Mouse (Mus musculus) right cerebral cortex, postnatal 4 days (tissue): Measurements from ENCODE around the gene Diaph3.
"Not testable (repeated sequence)": the region's sequence is repeated elsewhere in the genome, so short reads cannot be mapped to it uniquely, and the experiment has no call there.

Experiments used
- DNase-seq: peaks from one replicate; pipeline ENCODE4 v3.0.0-alpha.2; 2022

Gene Diaph3

DNA sequence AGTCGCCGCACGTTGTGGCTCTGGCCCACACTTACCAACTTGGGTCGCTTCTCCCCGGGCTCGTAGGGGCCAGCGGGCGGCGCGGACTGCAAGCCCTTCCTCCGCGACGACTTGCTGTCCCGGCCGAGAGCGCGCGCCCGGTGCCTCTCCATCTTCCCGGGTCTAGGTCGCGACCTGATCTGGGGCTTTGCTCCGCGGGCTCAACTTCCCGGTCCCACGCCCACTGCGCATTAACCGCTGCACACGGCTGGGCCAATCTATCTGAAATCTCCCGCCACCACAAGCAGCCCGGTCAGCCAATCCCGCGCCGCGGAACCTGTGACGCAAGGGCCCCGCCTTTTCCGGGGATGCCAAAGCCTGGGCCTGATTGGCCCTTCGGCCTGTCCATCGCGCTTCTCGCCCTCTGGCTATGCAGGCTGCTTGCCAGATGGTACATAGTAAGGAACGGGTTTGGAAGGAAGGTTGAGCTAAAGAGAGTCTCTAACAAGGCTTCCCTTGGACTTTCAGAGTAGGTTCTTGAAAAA, at the start of gene Diaph3:
Diaph3 (minus strand) TSS at position 273 of the 524 bp plus-strand sequence.
- DNase-seq, result peak; percentile 99

DNA sequence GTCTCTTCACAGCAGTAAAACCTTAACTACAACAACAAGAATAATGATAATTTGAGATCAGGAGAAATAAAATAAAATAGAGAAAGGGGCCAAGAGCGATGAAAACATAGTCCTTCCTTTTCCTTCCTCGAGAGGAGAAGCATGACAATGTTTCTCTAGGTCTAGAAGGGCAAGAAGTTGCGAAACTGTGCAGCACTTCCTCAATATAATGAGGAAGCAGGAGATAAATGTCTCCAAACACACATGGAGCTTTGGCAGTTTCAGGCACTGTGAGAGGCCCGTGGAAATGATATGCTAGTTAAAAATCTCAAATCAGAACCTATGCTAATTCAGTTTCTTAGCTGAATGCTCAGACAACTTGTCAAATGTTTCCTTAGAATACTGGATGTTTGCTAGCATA, 49.6 kb upstream of the Diaph3 start:
- no peak for DNase-seq

DNA sequence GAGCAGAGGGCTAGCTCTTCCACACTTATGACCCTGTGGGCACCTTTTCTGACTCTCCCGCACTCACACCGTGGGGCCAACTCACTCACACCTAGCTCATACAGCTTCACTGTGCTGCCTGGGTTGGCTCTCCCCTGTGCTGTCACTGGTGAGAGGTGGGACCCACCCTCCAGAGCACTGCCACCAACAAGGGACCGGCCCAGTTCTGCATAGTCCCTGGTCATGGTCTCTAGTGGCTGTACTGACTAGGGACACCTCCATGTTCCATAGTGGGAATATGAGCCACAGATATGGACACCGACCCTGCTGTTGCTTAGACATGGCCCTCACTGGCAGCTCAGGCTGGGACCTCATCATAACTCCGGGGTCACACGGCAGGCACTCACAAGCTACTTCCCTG, 30.5 kb upstream of the Diaph3 start:
- no peak for DNase-seq

DNA sequence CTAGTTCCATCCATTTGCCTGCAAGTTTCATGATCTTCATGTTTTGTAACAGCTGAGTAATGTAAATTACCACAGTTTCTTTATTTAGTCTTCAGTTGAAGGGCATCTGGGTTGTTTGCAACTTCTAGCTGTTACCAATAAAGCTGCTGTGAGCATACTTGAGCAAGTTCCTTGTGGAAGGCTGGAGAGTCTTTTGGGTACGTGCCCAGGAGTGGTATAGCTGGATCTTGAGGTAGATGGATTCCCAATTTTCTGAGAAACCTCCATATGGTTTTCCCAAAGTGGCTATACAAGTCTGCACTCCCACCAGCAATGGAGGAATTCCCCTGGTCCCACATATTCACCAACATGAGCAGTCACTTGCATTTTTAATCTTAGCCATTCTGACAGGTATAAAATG, 28.1 kb upstream of the Diaph3 start:
- no peak for DNase-seq

DNA sequence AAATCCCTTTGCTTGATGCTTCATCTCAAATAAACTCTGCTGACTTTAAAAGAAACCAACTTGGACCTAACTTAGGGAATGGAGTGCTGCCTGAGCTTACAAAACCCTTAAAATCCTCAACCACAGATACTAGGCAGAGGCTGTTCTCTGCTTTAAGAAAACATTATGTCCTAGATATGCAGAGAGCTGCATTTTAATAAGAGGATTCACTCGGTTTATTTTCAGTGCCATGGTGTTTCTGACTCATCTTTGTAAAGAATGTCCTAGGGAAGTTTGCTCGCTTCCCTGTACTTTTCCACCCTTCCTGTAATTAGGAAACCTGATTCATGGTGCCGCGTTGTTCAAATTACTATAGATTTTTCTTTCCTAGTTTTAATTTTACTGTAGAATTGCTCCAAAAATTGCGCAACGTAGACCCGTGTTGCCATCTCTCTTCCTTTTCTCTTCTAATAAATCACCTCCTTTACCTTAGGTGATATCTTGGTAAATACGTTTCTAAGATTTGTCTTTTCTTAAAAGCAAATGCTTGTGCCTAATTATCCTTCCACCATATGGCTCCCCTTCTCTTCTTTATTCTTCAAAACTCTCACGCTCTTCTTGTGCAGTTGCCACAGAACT, 14.7 kb upstream of the Diaph3 start:
- no peak for DNase-seq

DNA sequence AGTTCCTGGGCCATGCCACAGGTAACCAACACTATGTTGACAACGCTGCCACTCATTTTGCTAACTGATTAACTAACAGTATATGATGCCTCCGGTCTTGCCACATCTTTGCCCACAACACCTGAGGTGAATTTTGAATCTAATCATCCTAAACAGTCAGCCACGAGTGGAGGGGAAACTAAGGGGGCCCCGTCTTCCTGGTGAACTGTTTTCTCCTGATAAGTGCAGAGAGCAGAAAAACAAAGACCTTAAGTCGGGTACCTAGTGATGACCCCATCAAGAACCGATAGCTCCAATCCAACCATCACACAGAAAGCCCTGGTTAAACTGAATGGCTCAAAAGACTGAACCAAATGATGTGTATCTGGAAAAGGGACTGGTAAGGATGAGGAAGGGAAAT, 8.6 kb upstream of the Diaph3 start:
- DNase-seq, result no peak

DNA sequence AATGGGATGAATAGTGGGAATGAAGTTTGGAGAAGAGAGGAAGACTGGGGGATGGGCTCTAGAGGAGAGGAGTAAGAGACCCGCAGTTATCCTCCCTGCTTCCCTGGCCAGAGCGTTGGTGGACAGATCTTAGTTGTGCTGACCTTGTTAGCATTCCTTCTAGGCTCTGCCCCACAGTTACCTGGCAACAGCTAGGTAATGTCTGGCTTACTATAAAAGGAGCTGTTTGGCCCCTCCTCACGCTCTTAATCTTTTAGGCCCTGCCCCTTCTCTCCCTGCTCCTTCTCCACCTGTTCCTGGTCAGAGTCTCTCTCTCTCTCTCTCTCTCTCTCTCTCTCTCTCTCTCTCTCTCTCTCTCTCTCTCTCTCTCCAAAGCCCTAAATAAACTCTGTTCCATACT, 5.7 kb upstream of the Diaph3 start:
- DNase-seq, result no peak

DNA sequence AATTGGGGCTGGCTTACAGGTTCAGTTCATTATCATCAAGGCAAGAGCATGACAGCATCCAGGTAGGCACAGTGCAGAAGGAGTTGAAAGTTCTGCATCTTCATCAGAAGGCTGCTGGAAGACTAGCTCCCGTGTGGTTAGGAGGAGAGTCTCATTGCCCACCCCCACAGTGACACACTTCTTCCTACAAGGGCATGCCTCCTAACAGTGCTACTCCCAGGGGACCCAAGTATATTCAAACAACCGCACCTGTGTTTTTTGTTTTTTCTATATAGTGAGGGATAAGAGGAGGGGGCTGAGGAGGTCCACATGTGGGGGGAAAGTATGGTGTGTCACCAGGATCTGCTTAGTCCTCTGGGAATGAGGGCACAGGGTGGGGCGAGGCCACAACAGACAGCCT, 4.3 kb upstream of the Diaph3 start:
- DNase-seq, result no peak

DNA sequence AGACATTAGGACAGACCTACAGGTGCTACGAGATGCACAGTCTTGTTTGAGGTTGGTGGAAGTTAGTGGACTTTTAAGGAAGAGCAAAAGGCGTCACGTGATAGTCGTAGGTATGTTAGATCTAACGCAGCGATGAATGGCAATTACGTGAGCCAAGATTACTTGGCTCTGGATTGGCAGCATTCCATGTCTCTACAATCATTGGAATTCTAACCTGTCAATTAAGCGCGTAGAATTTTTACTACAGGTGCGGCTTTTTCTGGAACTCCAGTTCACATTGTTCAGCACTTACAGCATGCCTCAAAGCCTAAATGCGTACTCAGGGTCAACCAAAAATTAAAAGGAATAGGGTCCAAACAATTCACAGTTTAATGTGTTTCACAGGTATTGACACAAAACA, 742 bp upstream of the Diaph3 start:
- DNase-seq, result no peak

DNA sequence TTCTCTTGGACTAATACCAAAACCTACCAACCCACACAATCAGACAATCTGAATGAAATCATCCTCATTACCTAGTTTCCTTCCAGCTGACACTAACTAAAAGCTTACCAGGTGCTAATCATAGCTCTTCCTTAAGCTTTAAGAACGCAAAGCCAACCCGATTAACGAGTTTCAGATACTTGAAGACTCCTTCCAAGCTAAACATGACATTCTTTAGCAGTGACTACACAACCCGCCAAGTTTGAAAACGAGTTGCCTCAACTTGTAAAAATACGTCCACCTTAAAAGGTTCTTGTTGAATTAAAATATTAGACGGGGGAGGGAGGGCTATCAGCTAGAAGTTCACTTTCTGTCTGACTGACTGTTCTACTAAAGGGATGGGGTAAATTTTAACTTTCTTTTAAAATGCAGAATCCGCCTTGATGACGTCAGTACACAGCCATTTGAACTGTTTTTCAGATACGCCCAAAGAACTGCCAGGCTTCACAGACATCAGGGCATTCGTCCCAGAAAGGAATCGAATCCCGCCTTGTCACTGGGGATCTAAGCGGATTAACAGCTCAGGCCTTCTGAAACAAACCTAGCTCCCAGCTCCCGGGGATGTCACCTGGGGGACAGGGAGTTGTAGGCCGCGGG, 590 bp downstream of the Diaph3 start:
- DNase-seq, result no peak

DNA sequence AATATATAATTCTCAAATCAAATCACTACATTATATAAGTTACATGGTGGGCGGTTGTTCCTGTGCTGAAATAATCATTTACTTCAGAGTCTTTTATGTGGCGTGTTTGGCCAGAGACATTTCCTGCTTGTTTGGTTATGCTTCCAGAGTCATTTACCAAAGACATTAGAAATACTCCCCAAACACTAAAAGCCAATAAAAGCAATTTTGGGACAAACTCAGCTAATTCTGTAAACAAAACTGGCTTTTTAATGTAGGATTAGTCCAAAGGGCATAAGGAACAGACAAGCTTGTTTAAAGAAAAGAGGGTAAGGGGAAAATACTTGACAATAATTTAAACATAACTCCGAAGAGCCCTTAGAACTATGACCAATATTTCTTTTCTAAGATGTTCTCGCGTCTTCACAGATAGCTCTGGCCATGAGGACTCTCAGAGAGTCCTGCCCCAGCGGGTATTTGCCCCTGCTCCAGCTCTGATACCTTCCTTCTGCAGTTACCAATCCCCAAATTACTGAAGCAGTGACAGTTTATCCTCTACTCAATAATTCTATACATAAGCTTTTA, 14.9 kb downstream of the Diaph3 start:
- DNase-seq, result no peak

DNA sequence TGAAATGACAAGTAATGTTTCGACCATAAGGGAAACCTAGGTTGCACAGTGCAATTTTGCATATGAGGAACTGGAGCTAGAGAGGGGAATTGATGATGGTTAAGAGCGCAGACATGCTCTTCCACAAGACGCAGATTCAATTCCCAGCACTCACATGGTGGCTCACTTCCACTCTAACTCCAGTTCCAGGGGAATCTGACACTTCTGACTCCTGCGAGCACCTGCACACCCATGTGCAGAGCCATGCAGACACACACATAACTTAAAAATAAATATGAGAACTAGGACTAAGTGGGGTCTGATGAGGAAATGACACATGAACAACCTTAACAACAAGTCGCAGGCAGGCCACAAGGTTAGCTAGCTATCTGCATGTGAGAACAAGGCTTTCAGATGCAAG, 15.5 kb downstream of the Diaph3 start:
- DNase-seq, result no peak

DNA sequence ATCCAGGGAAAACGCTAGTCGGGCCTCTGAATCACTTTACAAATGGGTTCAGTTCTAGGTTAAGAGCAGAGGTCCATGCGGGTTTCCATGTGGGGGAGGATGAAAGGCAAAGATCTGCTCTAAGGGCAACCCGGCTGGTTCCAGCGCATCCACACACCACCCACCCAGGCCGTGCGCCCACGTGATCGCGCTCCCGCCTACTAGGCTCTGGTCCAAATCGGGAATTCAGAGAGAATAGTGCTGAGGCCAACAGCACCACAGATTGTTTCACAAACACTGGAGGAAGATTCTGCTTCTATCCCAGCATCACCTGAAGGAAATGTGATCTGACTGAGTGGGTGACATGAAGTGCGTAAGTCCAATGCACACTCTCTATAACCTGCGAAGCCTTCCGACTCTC, 17.9 kb downstream of the Diaph3 start:
- peak; percentile 8 for DNase-seq

DNA sequence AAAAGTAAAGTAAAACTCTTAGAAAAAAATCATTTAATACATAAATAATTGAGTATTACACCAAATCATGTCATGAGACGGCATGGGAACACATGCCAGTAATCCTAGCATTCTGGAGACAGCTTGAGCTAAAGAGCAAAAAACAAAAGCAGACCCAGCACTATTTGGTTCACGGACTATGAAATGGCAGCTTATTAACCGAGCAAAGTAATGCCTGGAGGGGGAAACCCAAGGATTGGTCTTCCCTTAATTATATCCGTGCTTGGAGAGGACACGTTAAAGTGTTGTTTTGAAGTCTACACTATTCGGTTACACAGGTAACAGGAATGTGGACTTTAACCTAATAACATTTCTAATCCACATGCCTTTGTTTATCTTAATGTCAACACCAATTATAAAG, 19.2 kb downstream of the Diaph3 start:
- no peak for DNase-seq

DNA sequence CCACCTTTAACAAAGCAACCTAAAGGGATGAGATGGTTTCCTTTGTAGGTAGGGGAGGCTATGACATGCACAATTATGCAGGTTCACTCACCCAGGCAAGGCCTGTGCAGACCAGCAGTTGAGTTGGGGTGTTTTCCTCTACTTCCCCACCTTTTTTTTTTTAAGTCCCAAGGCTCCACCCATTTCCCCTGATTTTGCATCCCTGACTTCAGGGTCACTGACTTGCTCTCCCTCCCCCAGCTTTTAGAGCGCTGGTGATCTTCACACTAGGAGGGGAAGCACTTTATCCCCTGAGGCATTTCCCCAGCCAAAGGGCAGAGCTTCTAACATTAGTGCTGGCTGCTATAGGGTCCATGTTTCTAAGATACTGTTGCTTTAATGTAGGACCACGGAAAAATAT, 30.4 kb downstream of the Diaph3 start:
- no peak for DNase-seq

DNA sequence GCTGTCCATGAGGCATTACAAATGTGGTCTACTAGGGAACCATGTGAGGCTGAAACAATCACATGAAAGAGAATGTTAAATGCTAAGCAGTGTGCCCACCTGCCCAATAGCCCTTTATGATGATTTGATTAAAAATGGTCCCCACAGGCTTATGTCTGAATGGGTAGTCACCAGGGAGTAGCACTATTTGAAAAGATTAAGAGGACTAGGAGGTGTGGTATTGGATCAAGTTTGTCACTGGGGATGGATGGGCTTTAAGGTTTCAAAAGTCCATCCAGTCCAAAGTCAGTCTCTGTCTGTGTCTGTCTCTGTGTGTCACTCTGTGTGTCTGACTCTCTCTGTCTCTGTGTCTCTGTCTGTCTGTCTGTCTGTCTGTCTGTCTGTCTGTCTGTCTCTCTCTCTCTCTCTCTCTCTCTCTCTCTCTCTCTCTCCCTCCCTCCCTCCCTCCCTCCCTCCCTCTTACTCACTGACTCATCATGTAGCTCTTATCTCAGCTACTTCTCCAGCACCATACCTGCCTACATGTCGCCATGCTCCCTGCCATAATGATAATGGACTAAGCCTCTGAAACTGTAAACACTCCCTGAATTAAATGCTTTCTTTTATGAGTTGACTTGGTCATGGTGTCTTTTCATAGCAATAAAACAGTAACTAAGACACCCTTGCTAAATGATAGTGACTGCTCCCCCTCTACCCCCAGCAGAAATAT, 41.5 kb downstream of the Diaph3 start:
- DNase-seq, result no peak

DNA sequence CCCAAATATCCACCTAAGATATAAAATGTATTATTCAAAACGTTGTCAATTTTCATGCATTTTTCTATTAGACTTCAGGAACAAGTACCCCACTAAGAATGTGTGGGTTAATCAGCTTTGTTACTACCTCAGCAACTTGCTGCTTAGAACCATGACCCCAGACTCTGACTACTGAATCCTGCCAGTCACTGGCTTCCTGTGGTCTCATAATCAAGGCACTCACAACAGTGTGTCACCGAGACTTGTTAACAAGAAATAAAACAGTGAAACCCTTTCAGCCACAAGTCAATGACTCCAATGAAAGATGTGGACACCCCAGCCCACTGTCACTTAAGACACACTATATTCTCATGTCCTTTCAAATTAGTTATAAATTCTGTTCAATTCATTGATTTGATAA, 42.9 kb downstream of the Diaph3 start:
- no peak for DNase-seq

DNA sequence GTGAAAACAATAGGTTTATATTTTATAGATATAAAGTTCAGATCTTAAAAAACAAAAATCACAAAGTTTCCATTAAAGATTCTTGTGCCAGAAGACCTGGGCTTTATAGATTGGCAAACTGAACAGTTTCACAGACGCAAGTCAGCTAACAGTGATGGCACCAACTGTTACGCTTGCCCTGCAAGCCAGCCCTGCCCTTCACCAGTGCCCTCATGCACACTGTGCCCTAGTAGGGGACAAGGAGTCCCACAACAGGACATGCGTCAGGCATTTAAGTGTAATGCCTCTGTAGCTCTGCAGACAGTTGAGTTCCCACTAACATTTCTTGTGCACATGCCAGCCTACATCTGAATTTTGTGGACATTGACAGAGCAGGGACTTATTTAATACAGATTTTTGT, 49.5 kb downstream of the Diaph3 start:
- DNase-seq, result no peak

DNA sequence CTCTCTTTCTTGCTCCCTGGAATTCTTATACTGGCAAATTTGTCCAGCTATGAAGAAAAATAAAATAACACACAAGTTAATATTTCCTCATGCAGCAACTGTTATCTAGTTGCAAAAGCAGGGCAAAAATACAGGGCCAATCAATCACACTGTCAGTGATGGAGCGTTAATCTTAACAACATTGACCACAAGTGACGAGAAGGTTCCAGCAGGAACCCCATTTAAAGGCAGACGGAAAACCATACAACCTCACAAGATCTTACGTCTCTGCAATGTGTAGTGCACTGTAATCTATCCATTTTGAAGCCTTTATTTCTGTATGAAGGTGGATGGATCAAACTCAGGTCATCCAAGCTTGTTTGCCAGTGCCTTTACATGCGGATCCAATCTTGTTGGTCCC, 49.9 kb downstream of the Diaph3 start:
- DNase-seq, result no peak

DNA sequence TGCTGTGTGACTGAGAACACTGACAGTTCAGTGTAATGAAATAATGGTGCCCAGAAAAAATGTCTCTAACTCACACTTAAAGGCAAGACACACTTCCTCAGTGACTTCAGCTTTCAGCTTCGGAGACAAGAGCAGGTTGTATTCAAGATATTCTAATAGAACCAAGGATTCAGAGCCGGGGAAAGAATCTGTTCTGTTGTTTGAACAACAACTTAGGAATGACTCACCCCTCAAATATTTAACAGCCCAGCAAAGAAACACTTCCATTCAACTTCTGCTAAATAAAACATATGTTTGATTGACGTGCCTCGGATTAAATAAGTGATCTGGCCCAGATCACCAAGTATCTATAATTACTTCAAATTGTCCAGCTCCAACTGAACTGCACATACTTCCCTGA, 52.1 kb downstream of the Diaph3 start:
- DNase-seq, result no peak

DNA sequence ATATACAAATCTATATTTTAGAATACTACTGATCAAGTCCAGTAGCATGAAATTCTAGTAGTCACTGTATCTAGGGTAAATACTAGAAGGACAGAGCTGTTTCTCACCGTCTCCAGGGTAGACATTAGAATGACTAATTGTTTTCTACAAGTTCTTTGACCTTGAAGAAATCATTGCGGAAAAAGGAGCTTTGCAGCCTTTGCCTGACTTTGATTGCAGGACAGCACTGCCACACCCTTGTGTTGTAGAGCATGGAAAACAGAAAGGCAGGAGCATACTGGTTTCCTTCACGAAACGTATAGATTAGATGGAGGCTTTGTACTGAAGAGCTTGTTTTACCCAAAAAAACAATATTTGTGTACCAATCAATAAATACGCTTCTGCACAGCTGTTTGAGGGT, 52.6 kb downstream of the Diaph3 start:
- no peak for DNase-seq

DNA sequence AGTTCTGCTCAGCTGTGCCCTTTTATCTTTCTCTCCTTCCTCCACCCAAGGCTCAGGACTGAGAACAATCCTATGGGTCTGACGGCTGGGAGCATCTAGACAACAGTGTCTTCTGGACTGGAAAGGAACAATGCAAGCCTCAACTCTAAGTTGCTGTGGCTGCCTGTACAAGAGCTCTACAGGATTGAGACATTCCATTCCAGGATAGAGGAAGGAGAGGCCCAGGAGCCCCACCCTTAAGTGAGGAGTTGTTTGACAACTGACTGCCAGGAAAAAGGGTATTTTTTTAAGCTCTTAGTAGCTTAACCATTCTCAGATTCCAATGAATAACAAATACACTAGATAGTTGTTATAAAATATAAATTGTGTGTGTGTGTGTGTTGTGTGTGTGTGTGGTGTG, 53.0 kb downstream of the Diaph3 start:
- DNase-seq, result no peak

DNA sequence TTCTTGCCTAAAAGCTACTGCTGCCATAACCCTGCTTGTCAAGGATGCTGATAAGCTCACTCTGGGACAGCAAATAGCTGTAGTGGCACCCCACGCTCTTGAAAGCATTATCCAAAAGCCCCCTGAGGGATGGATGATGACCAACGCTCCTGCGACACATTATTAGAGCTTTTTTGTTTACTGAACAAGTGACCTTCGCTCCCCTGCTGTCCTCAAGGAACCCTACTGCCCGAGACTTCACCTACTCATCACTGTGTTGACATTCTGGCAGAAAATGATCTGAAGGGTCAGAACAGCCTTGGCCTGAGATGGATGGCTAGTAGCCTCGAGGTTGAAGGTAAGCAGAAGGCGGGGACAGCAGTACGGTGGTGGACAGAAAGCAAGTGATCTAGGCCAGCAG, 56.1 kb downstream of the Diaph3 start:
- DNase-seq, result not testable (repeated sequence)

DNA sequence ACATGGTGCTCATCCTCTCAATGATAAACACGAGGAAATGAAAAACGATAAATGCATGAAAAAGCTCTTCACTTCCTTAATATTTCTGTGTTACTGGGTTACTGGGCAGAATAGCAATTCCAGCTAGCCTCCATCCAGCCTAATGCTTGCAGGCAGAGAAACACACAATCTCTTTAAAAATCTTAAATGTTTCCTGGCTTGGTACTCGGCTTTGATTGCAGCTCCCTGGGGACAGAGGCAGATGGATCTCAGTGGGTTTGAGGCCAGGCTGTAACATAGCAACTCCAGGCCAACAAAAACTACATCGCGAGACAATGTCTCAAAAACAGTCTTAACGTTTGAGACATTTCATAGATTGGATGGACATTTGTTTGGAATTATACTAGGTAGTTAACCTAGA, 57.1 kb downstream of the Diaph3 start:
- DNase-seq, result no peak
